Mouse (Mus musculus): Measurements from ENCODE around the gene Nrsn2.
"Not testable (repeated sequence)": the region's sequence is repeated elsewhere in the genome, so short reads cannot be mapped to it uniquely, and the experiment has no call there.

The Nrsn2 gene

DNA sequence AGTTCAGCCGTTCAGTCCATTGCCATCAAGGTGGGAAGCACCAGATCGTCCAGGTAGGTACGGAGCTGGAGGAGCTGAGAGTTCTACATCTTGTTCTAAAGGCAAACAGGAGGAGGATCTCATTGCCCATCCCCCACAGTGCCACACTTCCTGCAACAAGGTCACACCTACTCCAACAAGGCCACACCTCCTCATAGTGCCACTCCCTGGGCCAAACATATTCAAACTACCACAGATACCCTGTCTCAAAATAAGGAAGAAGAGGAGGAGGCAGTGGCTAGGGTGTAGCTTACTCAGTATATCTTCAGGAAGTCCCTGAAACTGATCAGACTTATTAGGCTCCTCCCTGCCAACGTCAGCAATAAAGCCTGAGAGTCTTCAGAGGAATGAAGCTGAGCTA is 7.8 kb upstream of the Nrsn2 start:
- no peak for DNase-seq

DNA sequence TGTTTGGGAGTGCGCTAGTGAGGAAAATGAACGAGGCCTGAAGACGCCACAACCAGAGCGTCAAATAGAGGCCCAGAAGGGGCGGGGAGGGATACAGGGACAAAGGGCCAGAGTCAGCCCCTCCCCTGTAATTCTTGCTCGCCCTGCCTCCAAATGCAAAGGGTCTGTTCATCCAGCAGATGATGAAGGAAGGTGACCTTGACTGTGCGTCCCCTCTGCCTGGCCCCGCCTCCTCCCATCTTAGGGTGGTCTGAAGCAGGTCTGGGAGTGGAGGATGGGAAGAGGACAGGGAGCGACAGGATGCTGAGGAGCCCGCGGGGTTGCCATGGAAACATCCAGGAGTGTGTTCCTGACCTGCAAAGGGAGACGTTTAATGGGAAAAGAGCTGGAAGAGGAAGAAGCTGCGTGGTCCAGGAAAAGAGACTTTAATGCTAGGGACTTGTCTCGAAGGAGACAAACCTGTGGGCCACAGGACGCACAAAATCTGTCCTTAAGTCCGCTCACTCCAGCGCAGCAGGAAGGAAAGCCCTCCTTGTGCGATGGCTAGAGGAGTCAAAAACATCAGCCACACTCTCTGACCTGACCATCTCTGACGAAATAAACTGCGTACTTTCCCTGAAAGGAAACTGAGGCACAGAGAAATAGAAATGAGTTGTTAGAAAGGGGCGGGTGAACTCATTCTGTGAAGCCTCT is 640 bp downstream of the Nrsn2 start:
- no peak for DNase-seq

DNA sequence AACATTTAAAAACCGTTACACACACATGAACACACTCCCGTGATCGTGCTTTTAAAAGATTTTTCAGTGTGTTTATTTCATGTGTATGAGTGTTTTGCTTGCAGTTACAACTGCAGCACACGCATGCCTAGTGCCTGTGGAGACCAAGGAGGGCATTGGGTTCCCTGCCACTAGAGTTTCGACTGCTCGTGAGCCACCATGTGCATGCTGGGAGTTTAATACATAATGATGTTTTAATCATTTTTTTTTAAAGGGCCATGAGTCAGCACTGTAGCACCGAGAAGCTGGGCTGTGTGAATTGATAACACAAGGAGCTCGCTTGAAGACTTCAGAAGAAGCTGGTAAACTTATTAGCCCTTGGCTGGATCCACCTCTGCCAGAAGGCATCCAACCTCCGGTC is 2.9 kb downstream of the Nrsn2 start:
- no peak for DNase-seq

DNA sequence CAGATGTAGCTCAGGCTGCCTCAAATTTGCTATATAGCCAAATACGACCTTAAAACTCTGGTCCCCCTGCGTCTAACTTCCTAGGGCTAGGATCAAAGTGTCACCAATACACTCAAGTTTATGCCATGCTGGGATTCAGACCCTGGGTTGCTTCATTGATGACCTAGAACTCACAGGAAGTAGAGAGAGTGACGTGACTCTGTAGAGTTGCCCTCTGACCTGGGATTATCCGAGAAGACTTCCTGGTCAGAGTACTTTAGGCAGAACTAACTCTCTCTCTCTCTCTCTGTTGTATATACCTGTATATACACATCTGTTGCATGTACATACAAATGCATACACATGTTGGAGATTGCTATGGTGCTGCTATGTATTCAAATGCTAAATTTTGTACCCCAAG is 3.8 kb downstream of the Nrsn2 start:
- DNase-seq, result no peak

DNA sequence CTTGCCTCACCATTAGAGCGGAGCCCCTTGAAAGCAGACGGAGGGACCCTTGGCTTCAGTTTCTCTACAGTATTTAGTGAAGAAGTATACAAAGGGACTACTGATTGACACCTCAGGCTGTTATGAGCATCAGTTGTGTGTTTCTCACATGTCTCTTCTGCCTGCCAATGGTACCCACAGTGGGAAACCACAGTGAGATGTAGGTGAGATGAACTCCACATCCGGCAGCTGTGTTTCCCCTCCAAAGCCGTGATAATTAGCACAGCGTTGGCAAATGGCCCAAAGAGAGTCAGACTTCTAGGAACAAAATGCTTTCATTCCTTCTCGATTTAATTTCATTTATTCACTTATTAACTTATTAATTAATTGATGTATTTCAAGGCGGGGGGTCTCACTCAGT is 4.3 kb downstream of the Nrsn2 start:
- no peak for DNase-seq

DNA sequence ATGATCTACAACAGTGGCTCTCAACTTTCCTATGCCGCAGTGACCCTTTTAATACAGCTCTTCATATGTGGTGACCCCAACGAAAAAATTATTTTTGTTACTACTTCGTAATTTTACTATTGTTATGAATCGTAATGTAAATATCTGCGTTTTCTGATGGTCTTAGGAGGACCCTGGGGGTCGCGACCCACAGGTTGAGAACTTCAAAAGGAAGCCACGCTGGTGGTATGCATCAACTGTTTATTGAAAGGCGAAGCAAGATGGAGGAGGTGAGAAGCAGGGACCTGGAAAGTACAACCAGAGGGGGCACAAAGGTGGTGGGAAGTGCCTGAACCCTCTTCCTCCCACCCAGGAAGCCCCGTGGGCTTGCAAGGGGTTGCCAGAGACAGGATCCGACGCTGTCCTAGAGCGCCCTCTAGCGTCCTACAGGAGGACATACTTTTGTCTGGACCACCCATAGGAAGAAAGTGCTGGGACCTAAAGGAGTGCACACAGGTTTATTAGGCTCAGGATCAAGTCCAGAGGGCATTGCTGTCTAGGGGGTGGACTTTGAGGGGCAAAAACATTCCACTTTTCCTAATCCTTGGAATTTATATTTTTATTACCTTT is 7.8 kb downstream of the Nrsn2 start:
- peak; percentile 57 for DNase-seq

DNA sequence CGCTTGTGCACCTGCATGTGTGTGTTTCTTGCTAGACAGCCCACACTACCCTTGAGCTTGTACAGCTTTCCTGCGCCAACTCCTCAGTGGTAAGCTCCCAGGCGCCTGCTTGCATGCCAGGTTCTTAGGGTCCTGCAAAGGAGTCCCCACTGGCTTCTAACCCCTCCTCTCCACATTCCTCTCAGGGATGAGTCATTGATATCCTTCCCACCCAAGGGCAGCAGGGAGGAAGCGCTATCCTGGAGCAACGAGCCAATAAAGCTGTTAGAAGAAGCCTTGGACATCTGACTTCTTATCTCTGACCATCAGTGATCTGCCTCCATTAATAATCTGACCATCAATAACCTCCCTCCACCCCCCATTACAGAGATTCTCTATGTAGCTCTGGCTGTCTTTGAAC is 8.5 kb downstream of the Nrsn2 start:
- no peak for DNase-seq

DNA sequence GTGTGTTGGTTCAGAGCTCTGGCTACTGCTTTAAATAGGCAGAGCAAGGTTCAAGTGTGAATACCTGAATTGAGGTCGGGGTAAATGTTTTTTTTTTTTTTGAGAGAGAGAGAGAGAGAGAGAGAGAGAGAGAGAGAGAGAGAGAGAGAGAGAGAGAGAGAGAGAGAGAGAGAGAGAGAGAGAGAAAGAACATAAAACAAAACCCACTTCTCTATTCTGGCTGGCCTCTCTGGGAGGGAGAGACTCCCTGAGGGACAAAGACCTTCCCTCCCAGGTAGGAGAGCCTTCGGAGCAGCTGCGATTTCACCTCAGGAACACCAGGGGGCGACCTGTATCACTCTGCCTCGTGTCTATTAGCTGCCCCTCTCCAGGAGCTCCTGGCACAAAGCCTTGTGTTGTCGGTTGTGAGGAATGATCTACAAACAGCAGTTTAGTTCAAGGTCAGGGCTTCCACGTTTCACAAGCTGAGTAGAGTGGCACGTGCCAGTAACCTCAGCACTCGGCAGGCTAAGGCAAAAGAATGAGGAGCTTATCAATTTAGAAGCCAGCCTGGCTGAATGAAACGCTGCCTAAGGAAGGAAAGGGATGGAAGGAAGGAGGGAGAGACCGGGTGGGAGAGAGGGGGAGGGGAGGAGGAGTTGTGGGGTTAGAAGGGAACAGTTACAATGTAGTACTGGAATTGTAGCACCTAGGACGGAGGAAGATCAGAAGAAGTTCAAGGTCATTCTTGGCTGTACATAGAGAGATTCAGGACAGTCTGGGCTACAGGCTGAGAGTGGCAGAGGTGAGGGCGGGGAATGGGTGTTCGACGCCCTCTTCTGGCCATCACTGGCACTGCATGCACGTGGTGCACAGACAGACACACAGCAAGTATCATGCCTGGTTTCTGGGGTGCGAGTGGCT is 12.9 kb downstream of the Nrsn2 start:
- DNase-seq, result peak; percentile 84

DNA sequence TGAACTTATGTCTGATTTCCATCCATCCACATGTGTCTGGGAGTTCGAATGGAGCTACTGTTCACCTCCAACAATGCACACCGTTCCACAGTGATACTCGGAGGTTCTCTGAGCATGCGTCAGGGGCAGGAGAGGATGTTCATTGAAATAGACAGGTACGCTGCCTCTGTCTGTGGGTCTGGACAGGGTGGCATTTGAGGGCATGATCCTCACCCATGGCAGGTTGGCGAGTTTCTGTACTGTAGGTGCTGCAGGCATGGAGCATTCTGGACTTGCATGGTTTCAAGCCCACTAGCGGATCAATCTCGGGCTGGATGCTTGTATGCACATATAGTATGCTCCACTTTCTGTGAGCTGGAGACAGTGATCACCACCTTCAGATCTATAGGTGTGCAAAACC is 15.2 kb downstream of the Nrsn2 start:
- DNase-seq, result no peak

DNA sequence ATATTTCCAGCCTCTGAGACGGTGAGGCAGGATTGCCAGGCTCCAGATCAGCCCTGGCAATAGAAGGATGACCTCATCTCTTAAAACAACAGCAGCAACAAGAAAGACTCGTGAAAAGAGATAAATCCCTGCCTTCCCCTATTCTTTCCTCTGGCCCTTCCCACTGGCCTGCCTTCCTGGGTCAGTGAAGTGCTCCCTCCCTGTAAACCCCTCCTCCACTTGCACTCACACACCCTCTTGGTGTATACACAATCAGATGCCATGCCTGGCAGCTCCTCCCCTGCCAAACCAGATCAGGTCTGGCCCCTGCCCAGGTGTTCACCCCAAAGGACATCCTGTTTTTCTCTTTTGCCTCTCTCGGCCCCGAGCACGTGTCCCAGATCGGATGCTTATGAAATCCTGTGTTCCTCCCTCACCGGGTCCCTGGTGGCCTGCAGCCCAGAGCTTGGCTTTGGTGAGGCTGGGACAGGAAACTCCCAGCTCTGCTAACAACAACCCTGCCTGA is 16.1 kb downstream of the Nrsn2 start:
- DNase-seq, result peak; percentile 69

DNA sequence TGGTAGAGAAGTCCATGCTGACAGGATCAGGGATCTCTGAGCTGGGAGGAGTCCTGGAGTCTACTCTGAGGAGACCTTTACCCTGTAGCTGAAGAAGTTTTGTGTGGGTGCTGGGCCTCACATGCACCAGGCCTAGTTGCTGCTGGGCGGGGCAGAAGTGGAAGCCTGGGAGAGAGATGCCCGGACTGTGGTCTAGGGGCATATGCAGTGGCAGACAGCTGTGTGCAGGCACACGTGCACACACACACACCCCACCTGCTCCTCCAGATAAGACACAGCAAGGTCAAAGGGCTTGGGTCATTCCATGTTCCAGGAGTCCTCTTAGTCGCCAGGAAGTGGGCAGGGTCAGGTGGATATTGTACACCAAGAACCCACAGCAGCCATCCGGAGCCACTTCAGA is 16.8 kb downstream of the Nrsn2 start:
- peak; percentile 24 for DNase-seq

DNA sequence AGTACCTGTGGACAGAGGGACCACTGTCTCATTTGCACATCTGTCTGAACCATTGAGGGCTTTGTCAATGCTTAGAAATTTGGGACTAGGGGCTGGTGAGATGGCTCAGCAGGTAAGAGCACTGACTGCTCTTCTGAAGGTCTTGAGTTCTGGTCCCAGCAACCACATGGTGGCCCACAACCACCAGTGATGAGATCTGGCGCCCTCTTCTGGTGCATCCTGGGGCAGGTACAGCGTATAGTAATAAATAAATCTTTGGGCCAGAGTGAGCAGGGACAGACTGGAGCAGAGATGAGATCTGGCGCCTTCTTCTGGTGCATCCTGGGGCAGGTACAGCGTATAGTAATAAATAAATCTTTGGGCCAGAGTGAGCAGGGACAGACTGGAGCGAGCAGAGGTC is 17.5 kb downstream of the Nrsn2 start:
- DNase-seq, result not testable (repeated sequence)

DNA sequence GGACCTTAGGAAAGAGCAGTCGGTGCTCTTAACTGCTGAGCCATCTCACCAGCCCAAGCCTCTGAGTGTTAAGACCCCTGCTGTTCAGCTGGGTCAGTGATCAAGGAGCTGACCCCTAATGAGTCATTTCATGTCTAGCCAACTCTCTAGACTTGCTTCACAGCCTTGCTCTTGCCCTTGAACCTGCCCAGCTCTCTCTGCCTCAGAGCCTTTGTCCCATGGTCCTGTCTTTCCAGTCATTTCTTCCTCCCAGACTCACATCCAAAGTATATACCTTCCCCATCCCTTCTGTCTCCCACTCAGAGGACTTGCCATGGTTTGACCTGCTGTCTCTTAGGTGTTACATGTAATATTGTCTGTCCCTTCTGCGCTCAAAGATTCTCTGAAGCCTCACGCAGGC is 19.2 kb downstream of the Nrsn2 start:
- no peak for DNase-seq

DNA sequence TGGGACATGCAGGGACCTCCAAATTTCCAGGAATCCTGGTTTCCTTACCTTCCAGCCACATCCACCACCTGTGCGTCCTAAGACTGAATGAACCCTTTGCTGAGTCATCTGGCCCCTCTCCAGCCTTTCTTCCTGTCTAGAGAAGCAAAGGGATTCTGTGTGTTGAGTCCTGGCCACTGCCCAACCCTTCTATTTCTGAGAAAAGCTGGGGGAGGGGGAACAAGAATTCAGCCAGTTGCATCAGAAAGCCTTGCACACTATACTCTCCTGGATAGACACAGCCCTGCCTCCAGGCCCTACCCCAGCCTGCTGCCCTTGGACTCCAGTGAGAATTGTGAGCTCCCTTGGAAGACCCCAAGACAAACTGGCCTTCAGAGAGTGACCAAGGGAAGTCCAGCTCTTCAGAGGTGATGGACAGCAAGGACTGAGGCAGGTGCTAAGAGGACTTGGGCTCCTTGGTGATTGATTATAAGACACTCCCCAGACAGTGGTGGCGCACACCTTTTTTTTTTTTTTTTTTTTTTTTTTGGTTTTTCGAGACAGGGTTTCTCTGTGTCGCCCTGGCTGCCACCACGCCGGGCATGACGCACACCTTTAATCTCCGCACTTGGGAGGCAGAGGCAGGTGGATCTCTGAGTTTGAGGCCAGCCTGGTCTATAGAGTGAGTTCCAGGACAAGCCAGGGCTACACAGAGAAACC is 26.4 kb downstream of the Nrsn2 start:
- DNase-seq, result peak; percentile 57

DNA sequence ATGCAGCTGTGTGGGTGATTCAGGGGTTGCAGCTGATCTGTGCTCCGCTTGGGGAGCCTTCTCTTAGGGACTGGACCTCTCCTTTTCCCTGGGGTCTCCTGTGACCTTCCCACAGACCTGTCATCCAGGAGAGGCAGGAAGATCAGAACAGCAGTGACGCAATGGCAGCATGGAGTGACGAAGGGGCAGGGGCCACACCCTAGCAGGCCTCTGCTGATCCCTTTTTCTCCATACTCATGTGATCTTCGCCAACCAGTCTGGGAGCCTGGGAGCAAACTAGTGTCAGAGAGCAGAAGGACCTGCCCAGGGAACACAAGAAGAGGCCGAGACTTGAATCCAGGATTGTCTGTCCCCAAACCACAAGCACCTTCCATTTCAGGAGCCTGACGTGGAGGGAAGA is 27.2 kb downstream of the Nrsn2 start:
- DNase-seq, result no peak

DNA sequence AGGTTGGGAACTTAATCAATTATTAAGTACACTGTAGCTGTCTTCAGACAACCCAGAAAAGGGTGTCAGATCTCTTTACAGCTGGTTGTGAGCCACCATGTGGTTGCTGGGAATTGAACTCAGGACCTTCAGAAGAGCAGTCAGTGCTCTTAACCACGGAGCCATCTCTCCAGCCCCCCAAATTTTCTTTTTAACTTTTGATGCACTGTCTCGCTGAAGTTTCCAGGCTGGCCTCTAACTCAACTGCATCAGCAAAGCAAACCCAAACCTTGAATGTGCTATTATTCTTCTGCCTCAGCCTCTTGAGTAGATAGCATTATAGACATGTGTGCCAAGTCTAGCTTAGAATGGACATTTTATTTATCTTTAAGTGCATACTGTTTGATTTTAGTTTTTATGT is 28.7 kb downstream of the Nrsn2 start:
- no peak for DNase-seq

DNA sequence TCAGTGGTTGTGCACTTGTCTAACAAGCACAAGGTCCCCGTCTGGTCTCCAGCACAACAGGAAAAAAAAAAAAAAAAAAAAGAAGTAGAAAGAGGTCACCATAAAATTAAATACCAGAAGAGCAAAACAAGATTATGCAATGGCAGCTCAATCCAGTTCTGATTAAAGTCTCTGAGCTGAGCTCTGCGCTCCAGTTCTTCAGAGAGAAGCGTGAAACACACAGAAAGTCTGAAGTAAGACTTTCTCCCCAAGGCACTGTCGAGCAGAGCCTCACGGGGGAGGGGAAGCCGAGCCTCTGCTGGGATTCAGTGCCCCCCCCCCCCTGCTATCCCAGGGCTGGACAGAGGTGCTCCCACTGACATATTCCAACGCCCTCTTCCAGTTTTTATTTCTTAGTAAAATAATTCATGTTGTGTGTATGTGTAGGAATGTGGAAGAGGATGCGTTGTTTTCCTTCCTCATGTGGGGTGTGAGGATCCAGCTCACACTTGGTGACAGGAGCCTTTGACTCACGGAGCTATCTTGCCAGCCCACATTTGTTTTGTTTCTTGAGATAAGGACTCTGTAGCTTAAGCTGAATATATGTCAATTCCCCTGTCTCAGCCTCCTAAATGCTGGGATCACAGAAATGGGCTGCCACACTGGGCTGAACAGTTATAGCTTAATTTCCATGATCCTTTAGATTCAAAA is 29.5 kb downstream of the Nrsn2 start:
- no peak for DNase-seq

DNA sequence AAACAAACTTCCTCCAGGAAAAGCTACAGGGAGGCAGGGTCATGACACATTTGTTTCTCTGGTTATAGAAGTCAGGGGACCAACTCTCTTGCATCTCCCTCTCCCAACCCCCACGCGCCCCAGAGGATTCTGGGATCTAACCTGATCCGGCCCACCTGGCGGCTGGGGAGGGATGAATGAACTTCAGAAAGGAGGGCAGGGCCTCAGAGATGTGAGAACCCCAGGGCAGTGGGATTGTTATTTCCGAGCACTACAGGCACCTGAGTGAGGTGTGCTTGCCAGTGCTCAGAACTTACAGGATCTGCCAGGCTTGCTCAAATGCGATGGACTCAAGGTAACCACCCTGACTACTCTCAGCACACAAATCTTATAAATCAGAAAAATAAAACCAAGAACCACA is 31.0 kb downstream of the Nrsn2 start:
- no peak for DNase-seq

DNA sequence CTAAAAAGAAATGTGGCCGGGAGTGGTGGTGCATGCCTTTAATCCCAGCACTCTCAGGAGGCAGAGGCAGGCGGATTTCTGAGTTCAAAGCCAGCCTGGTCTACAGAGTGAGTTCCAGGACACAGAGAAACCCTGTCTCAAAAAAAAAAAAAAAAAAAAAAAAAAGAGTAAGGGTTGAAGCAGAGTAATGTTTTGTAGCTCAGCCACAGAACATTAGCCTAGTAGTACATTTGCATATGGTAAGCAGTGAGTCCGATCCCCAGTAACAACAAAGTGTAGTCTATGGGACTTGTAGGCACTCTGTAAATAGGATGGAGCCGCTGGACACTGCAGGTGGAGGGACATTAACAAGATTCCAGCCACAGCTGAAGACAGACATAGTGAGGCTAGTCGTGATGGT is 31.5 kb downstream of the Nrsn2 start:
- no peak for DNase-seq

DNA sequence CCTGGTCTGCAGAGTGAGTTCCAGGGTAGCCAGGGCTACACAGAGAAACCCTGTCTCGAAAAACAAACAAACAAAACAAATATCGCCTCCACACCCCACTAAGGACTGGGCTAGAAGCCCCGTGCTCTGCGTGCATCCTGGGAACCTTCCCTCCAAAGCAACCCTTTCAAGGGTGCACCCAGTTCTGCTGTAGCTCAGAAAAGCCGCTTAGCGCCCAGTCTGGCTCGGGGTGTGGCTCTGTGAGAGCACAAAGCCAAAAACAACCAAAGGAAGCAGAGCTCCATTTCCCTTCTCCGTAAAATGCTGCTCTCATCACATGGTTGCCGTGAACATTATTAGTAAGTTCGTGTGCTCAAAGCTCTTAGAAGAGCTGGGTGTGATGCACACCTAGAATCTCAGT is 32.1 kb downstream of the Nrsn2 start:
- no peak for DNase-seq

DNA sequence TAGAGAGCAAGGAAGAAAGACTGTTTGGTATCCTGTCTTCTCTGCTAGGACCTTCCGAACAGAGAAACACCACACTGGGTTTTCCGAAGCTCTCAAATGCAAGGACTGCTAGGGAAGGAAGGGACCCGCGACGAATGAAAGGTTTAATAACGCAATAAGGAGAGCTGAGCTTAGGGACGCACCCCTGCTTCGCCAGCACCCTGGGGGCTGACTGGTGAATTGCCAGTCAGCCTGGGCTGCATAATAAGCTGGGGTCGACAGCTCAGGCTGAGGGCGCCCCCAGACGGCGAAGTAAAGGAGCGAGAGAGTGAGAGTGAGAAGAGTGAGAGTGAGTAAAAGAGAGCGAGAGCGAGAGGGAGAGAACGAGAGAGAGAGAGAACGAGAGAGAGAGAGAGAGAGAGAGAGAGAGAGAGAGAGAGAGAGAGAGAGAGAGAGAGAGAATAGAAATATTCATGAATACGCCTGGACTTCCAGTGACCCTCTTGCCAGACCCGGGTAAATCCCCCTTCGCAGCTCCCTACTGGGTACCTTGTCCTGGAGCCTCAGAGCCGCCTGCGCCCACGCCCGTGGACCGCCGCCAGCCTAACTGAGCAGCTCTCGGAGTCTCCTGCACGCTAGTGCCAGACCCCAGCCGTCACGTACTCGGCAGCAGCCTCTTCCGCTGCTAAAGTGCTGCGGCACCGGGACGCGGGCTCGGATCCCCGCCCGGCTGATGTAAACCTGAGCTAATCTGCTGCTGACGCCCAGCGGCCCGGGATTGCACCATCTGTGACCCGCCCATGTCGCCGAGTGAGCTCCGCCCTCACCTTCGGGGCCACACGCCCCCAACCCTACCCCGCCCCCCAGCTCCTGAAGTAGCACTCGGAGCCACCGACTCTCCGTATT is 32.9 kb downstream of the Nrsn2 start, which contains the start of gene Trib3:
TSS of gene Trib3 (minus strand) at position 704 of the 885 bp plus-strand sequence.
- DNase-seq, result peak; percentile 74

Measured in kidney, adult 18-20 months (tissue).